Mouse (Mus musculus): ENCODE data around the gene Ctnnd2.

The Ctnnd2 gene

GRCm38 (mm10) chr15:30268822-30269221 lies 96.4 kb downstream of the Ctnnd2 start:
- DNase-seq: no peak

- no peak for DNase-seq
Measured at GRCm38 (mm10) chr15:30271141-30271572, 98.8 kb downstream of the Ctnnd2 start.

- DNase-seq: no peak
Measured at GRCm38 (mm10) chr15:30272326-30272725, 99.9 kb downstream of the Ctnnd2 start.

GRCm38 (mm10) chr15:30275721-30276120 lies 103.3 kb downstream of the Ctnnd2 start:
- DNase-seq: no peak

- DNase-seq: no peak
Measured at GRCm38 (mm10) chr15:30276691-30277090, 104.3 kb downstream of the Ctnnd2 start.

- no peak for DNase-seq
Measured at GRCm38 (mm10) chr15:30278610-30279009, 106.2 kb downstream of the Ctnnd2 start.

- DNase-seq: no peak
Measured at GRCm38 (mm10) chr15:30285572-30286244, 113.3 kb downstream of the Ctnnd2 start.

- no peak for DNase-seq
Measured at GRCm38 (mm10) chr15:30286245-30286642, 113.9 kb downstream of the Ctnnd2 start.

- DNase-seq: no peak
Measured at GRCm38 (mm10) chr15:30302824-30303223, 130.4 kb downstream of the Ctnnd2 start.

GRCm38 (mm10) chr15:30306437-30306836 lies 134.0 kb downstream of the Ctnnd2 start:
- DNase-seq: no peak

- no peak for DNase-seq
Measured at GRCm38 (mm10) chr15:30322543-30322942, 150.2 kb downstream of the Ctnnd2 start.

- no peak for DNase-seq
Measured at GRCm38 (mm10) chr15:30333336-30334310, 161.2 kb downstream of the Ctnnd2 start.

GRCm38 (mm10) chr15:30338585-30339197 lies 166.3 kb downstream of the Ctnnd2 start:
- DNase-seq: peak; percentile 6

- no peak for DNase-seq
Measured at GRCm38 (mm10) chr15:30345754-30346153, 173.4 kb downstream of the Ctnnd2 start.

- peak; percentile 20 for DNase-seq
Measured at GRCm38 (mm10) chr15:30364491-30364890, 192.1 kb downstream of the Ctnnd2 start.

- DNase-seq: no peak
Measured at GRCm38 (mm10) chr15:30369997-30370396, 197.6 kb downstream of the Ctnnd2 start.

- DNase-seq: no peak
Measured at GRCm38 (mm10) chr15:30371151-30371550, 198.8 kb downstream of the Ctnnd2 start.

- DNase-seq: no peak
Measured at GRCm38 (mm10) chr15:30373654-30374215, 201.3 kb downstream of the Ctnnd2 start.

GRCm38 (mm10) chr15:30374907-30375306 lies 202.5 kb downstream of the Ctnnd2 start:
- DNase-seq: no peak

GRCm38 (mm10) chr15:30383075-30383842 lies 210.9 kb downstream of the Ctnnd2 start:
- DNase-seq: no peak

- no peak for DNase-seq
Measured at GRCm38 (mm10) chr15:30384386-30384785, 212.0 kb downstream of the Ctnnd2 start.

- DNase-seq: no peak
Measured at GRCm38 (mm10) chr15:30386489-30386888, 214.1 kb downstream of the Ctnnd2 start.

All from retina, postnatal 1 day (tissue).